Mouse (Mus musculus) hindbrain, embryonic 10.5 days (tissue): ENCODE measurements around the gene Armc9. TPM values are rescaled to one million over a fixed set of nuclear protein-coding genes. Genes with fewer than 3 reads are reported as not detected.
A peak's percentile ranks its signal among the peaks of the same experiment; 100 is the strongest.

Experiments used
- DNase-seq: peaks from one replicate; pipeline ENCODE4 v3.0.0-alpha.2; 2017; ENCODE audit warnings: low spot score
- H3K27ac ChIP-seq: fragments of 300-500 bp; sonication (generic); 2 replicates; pipeline ENCODE4 v1.5.1; 2016; ENCODE audit warnings: mild to moderate bottlenecking, moderate library complexity
- H3K27me3 ChIP-seq: fragments of 300-500 bp; sonication (generic); 2 replicates; pipeline ENCODE4 v1.6.1; 2016; ENCODE audit warnings: mild to moderate bottlenecking; ENCODE audit not compliant: poor library complexity, insufficient read depth, severe bottlenecking
- H3K36me3 ChIP-seq: fragments of 300-500 bp; sonication (generic); 2 replicates; pipeline ENCODE4 v1.6.1; 2016; ENCODE audit warnings: mild to moderate bottlenecking, moderate library complexity
- H3K4me1 ChIP-seq: fragments of 300-500 bp; sonication (generic); replicated peaks from 2 replicates; pipeline ENCODE4 v1.6.1; 2016; ENCODE audit warnings: mild to moderate bottlenecking
- H3K4me3 ChIP-seq: fragments of 300-500 bp; sonication (generic); 2 replicates; pipeline ENCODE4 v1.5.1; 2016; ENCODE audit warnings: mild to moderate bottlenecking, moderate library complexity
- H3K9me3 ChIP-seq: fragments of 300-500 bp; sonication (generic); 2 replicates; pipeline ENCODE4 v1.6.1; 2016; ENCODE audit warnings: mild to moderate bottlenecking, moderate library complexity
- WGBS: fragments of 180-500 bp; shearing (Covaris S2); methylation state at CpG from one replicate; pipeline ENCODE4 v1.1.7; 2016; 5-methylcytosine and 5-hydroxymethylcytosine counted together
- polyA plus RNA-seq: library from polyadenylated mRNA; unstranded; fragments of >200 nt; fragmentation: Nextera tagmentation; extraction: Ambion mirVana; gene quantifications from 2 replicates; pipeline ENCODE4 v1.2.1, GENCODE M21; 2016

Gene Armc9
- polyA plus RNA-seq, 1 experiment from 2014 or later: 39.3 TPM

DNA sequence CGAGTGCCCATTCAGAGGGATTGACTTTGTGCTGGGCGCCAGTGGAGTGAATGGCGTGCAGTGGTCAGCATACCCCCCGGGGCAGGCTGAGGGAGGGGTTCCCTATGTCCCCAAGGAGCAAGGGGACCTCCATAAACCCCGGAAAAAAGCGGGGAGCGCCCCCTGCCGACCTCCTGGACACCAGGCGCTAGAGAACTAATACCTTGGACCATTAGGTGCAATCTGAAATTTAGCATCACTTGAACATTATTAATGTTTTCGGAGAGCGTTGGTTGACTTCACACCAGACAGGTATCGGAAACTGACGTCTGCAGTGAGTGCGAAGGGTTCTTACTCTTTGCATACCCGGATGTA lies 159.2 kb downstream of the Armc9 start:
- Histone ChIP-seq H3K27me3 (0 out of 2 replicates have a peak, but pooled peaks cover 6% of the 10 kb centered on the region), H3K36me3 (no peaks in the 10 kb centered on the region), H3K4me3 (peak overlapping the region; percentile 16; the same call in 1 of the 2 replicates), H3K4me1 (peaks cover 33% of the 10 kb centered on the region), H3K9me3 (no peaks in the 10 kb centered on the region), H3K27ac (no peak overlapping the region)
- 26% methylated on average over 15 of the region's 15 CpGs for WGBS
- no peak for DNase-seq

DNA sequence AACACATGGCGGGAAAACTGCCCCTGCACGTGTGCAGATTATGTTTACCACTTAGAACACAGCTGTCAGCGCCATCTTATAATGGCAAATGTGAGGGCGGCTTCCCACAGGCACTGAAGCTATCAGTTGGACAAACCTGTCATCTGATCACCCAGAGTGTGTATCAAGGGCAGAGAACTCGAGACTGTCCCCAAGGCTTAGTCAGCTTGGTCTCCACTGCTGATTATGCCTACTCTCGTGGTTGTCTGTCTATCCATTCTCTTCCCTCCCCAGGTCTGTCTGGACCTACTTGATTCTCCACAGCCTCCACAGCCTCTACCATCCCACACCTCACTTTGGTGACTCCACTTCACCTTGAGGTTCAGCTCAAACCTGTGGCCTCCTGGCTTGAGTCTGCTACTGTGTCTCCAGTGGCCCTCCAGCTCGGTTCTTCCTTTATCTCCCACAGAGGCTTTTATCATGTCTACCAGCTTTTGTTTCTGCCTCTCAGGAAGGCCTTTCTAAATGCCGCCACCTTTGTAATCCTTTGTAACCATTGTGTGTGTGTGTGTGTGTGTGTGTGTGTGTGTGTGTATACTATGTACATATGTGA lies 166.3 kb downstream of the Armc9 start:
- no peaks in the 10 kb centered on the region for H3K27me3 ChIP-seq
- WGBS: 86% methylated on average over 8 of the region's 8 CpGs
- DNase-seq: no peak
- no peak overlapping the region for H3K27ac ChIP-seq
- no peaks in the 10 kb centered on the region for H3K4me1 ChIP-seq
- no peak overlapping the region for H3K4me3 ChIP-seq
- H3K9me3 ChIP-seq: peaks cover 6% of the 10 kb centered on the region; the same call in 1 of the 2 replicates
- no peaks in the 10 kb centered on the region for H3K36me3 ChIP-seq

Other genes starting within 250 kb of the Armc9 start
- gene 4933407L21Rik, start 226.3 kb upstream of the Armc9 start, polyA plus RNA-seq: 0.43 and 0.51 TPM in 2 replicates
- not detected in 2 replicates for gene Gpr55, start 193.8 kb upstream of the Armc9 start, polyA plus RNA-seq
- not detected in 2 replicates for gene Spata3, start 138.0 kb upstream of the Armc9 start, polyA plus RNA-seq
- 0.19 and 0.25 TPM in 2 replicates for gene 2810459M11Rik, start 108.9 kb upstream of the Armc9 start, polyA plus RNA-seq
- gene Psmd1, start 90.4 kb upstream of the Armc9 start, polyA plus RNA-seq: 184 and 222 TPM in 2 replicates
- gene Htr2b, start 42.8 kb upstream of the Armc9 start, polyA plus RNA-seq: 0.10 and 0.35 TPM in 2 replicates
- gene Gm21972, start 21.1 kb upstream of the Armc9 start, polyA plus RNA-seq: not detected in 2 replicates
- 3.4 and 4.0 TPM in 2 replicates for gene B3gnt7, start 148.1 kb downstream of the Armc9 start, polyA plus RNA-seq
- 270 and 478 TPM in 2 replicates for gene Ncl, start 204.6 kb downstream of the Armc9 start, polyA plus RNA-seq